Mouse (Mus musculus): ENCODE measurements around the gene Bcap29. TPM values are rescaled to one million over a fixed set of nuclear protein-coding genes. Genes with fewer than 3 reads are reported as not detected.
"Not testable (repeated sequence)": the region's sequence is repeated elsewhere in the genome, so short reads cannot be mapped to it uniquely, and the experiment has no call there.

Bcap29 gene
- polyA plus RNA-seq, 1 experiment from 2014 or later = 46.0 TPM

- Histone ChIP-seq H3K27ac (ENCODE audit: low read depth, low read length) (0 out of 2 replicates have a peak overlapping the region, but pooled peaks have one; percentile 59), H3K4me3 (ENCODE audit: low read depth, low read length) (peak overlapping the region; percentile 66), H3K9ac (ENCODE audit: low read depth, low read length) (peak overlapping the region; percentile 92), H3K4me1 (ENCODE audit: control insufficient read depth, insufficient read depth, low read length) (peaks cover 6% of the 10 kb centered on the region; the same call in 1 of the 2 replicates), H3K27me3 (ENCODE audit: control insufficient read depth, insufficient read depth, low read length) (no peaks in the 10 kb centered on the region), H3K4me2 (peak overlapping the region; percentile 86), H3K9me3 (replicated peaks; ENCODE audit: control insufficient read depth, low read length) (no peaks in the 10 kb centered on the region), H3K36me3 (ENCODE audit: control insufficient read depth, insufficient read depth, low read length) (no peaks in the 10 kb centered on the region)
- WGBS (ENCODE audit: insufficient replicate concordance) = 12% methylated on average over 13 of the region's 13 CpGs
- no peak for ATAC-seq (replicated peaks; ENCODE audit: insufficient number of reproducible peaks, low FRiP score, low TSS enrichment)
These were observed 502 bp downstream of the Bcap29 start for GRCm38 (mm10) chr12:31633970-31634342.

GRCm38 (mm10) chr12:31628396-31628795 lies 6.1 kb downstream of the Bcap29 start:
- not testable (repeated sequence) for H3K9me3 ChIP-seq (replicated peaks; ENCODE audit: control insufficient read depth, low read length); H3K4me1 ChIP-seq (ENCODE audit: control insufficient read depth, insufficient read depth, low read length); H3K9ac ChIP-seq (ENCODE audit: low read depth, low read length); H3K4me2 ChIP-seq; H3K27ac ChIP-seq (ENCODE audit: low read depth, low read length); ATAC-seq (replicated peaks; ENCODE audit: insufficient number of reproducible peaks, low FRiP score, low TSS enrichment); H3K27me3 ChIP-seq (ENCODE audit: control insufficient read depth, insufficient read depth, low read length); H3K4me3 ChIP-seq (ENCODE audit: low read depth, low read length); H3K36me3 ChIP-seq (ENCODE audit: control insufficient read depth, insufficient read depth, low read length)
- 89% methylated on average over 9 of the region's 9 CpGs for WGBS (ENCODE audit: insufficient replicate concordance)

- ATAC-seq (replicated peaks; ENCODE audit: insufficient number of reproducible peaks, low FRiP score, low TSS enrichment) = no peak
- H3K4me1 ChIP-seq (ENCODE audit: control insufficient read depth, insufficient read depth, low read length) = no peaks in the 10 kb centered on the region
- 0 out of 2 replicates have a peak, but pooled peaks cover 3% of the 10 kb centered on the region for H3K36me3 ChIP-seq (ENCODE audit: control insufficient read depth, insufficient read depth, low read length)
- H3K4me3 ChIP-seq (ENCODE audit: low read depth, low read length) = no peak overlapping the region
- no peak overlapping the region for H3K4me2 ChIP-seq
- H3K27ac ChIP-seq (ENCODE audit: low read depth, low read length) = no peak overlapping the region
- no peaks in the 10 kb centered on the region for H3K27me3 ChIP-seq (ENCODE audit: control insufficient read depth, insufficient read depth, low read length)
- H3K9ac ChIP-seq (ENCODE audit: low read depth, low read length) = no peak overlapping the region
- 93% methylated on average over 1 of the region's 1 CpGs for WGBS (ENCODE audit: insufficient replicate concordance)
- H3K9me3 ChIP-seq (replicated peaks; ENCODE audit: control insufficient read depth, low read length) = no peaks in the 10 kb centered on the region
These were observed 9.4 kb downstream of the Bcap29 start for GRCm38 (mm10) chr12:31625016-31625415.

GRCm38 (mm10) chr12:31620106-31620505 lies 14.4 kb downstream of the Bcap29 start:
- 82% methylated on average over 8 of the region's 8 CpGs for WGBS (ENCODE audit: insufficient replicate concordance)

GRCm38 (mm10) chr12:31613353-31613752 lies 21.1 kb downstream of the Bcap29 start:
- no peaks in the 10 kb centered on the region for H3K27me3 ChIP-seq (ENCODE audit: control insufficient read depth, insufficient read depth, low read length)
- peaks cover 3% of the 10 kb centered on the region; the same call in 1 of the 2 replicates for H3K36me3 ChIP-seq (ENCODE audit: control insufficient read depth, insufficient read depth, low read length)
- ATAC-seq (replicated peaks; ENCODE audit: insufficient number of reproducible peaks, low FRiP score, low TSS enrichment) = no peak
- H3K9ac ChIP-seq (ENCODE audit: low read depth, low read length) = no peak overlapping the region
- H3K4me1 ChIP-seq (ENCODE audit: control insufficient read depth, insufficient read depth, low read length) = no peaks in the 10 kb centered on the region
- H3K9me3 ChIP-seq (replicated peaks; ENCODE audit: control insufficient read depth, low read length) = 0 out of 2 replicates have a peak, but pooled peaks cover 2% of the 10 kb centered on the region
- H3K27ac ChIP-seq (ENCODE audit: low read depth, low read length) = no peak overlapping the region
- H3K4me2 ChIP-seq = no peak overlapping the region
- 50% methylated on average over 4 of the region's 4 CpGs for WGBS (ENCODE audit: insufficient replicate concordance)
- H3K4me3 ChIP-seq (ENCODE audit: low read depth, low read length) = no peak overlapping the region

More at GRCm38 (mm10) chr12:31620106-31620505, 14.4 kb downstream of the Bcap29 start:
- H3K36me3 ChIP-seq (ENCODE audit: control insufficient read depth, insufficient read depth, low read length) = peaks cover 3% of the 10 kb centered on the region; the same call in 1 of the 2 replicates
- H3K4me3 ChIP-seq (ENCODE audit: low read depth, low read length) = no peak overlapping the region
- no peak overlapping the region for H3K27ac ChIP-seq (ENCODE audit: low read depth, low read length)
- H3K27me3 ChIP-seq (ENCODE audit: control insufficient read depth, insufficient read depth, low read length) = no peaks in the 10 kb centered on the region
- no peak overlapping the region for H3K4me2 ChIP-seq
- no peak overlapping the region for H3K9ac ChIP-seq (ENCODE audit: low read depth, low read length)
- H3K9me3 ChIP-seq (replicated peaks; ENCODE audit: control insufficient read depth, low read length) = 0 out of 2 replicates have a peak, but pooled peaks cover 2% of the 10 kb centered on the region
- ATAC-seq (replicated peaks; ENCODE audit: insufficient number of reproducible peaks, low FRiP score, low TSS enrichment) = no peak
- H3K4me1 ChIP-seq (ENCODE audit: control insufficient read depth, insufficient read depth, low read length) = no peaks in the 10 kb centered on the region

GRCm38 (mm10) chr12:31608138-31608537 lies 26.3 kb downstream of the Bcap29 start:
- H3K4me1 ChIP-seq (ENCODE audit: control insufficient read depth, insufficient read depth, low read length) = peaks cover 3% of the 10 kb centered on the region; the same call in 1 of the 2 replicates
- H3K9ac ChIP-seq (ENCODE audit: low read depth, low read length) = no peak overlapping the region
- H3K9me3 ChIP-seq (replicated peaks; ENCODE audit: control insufficient read depth, low read length) = no peaks in the 10 kb centered on the region
- H3K27me3 ChIP-seq (ENCODE audit: control insufficient read depth, insufficient read depth, low read length) = no peaks in the 10 kb centered on the region
- H3K36me3 ChIP-seq (ENCODE audit: control insufficient read depth, insufficient read depth, low read length) = no peaks in the 10 kb centered on the region
- whole genome bisulfite sequencing (ENCODE audit: insufficient replicate concordance) = 37% methylated on average over 3 of the region's 3 CpGs
- ATAC-seq (replicated peaks; ENCODE audit: insufficient number of reproducible peaks, low FRiP score, low TSS enrichment) = no peak
- H3K4me2 ChIP-seq = no peak overlapping the region
- no peak overlapping the region for H3K4me3 ChIP-seq (ENCODE audit: low read depth, low read length)
- no peak overlapping the region for H3K27ac ChIP-seq (ENCODE audit: low read depth, low read length)

- no peak overlapping the region for H3K9ac ChIP-seq (ENCODE audit: low read depth, low read length)
- no peak for ATAC-seq (replicated peaks; ENCODE audit: insufficient number of reproducible peaks, low FRiP score, low TSS enrichment)
- WGBS (ENCODE audit: insufficient replicate concordance) = 67% methylated on average over 3 of the region's 3 CpGs
- H3K9me3 ChIP-seq (replicated peaks; ENCODE audit: control insufficient read depth, low read length) = no peaks in the 10 kb centered on the region
- H3K4me2 ChIP-seq = no peak overlapping the region
- no peak overlapping the region for H3K27ac ChIP-seq (ENCODE audit: low read depth, low read length)
- H3K4me1 ChIP-seq (ENCODE audit: control insufficient read depth, insufficient read depth, low read length) = peaks cover 3% of the 10 kb centered on the region; the same call in 1 of the 2 replicates
- H3K4me3 ChIP-seq (ENCODE audit: low read depth, low read length) = no peak overlapping the region
- H3K36me3 ChIP-seq (ENCODE audit: control insufficient read depth, insufficient read depth, low read length) = no peaks in the 10 kb centered on the region
- no peaks in the 10 kb centered on the region for H3K27me3 ChIP-seq (ENCODE audit: control insufficient read depth, insufficient read depth, low read length)
These were observed 29.6 kb downstream of the Bcap29 start for GRCm38 (mm10) chr12:31604894-31605293.

DNA sequence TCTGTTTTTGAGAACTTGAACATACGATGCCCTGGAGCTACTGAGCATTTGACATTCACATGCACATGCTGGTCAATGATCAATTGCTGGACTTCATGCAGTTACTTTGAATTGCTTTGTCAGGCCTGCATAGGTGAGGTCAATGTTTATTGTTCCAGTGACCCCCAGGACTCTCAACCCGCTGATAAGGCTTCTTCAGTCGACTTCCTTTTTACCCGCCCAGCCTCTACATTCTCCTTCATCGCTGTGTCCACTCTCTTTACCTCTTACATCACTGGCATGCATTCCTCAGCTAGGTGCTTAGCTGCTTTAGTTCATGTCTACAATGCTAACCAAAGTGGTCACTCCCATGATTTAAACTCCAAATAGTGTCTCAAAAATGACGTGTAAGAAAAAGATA lies 30.9 kb downstream of the Bcap29 start:
- no peak overlapping the region for H3K4me2 ChIP-seq
- WGBS (ENCODE audit: insufficient replicate concordance) = 34% methylated on average over 6 of the region's 6 CpGs
- H3K27ac ChIP-seq (ENCODE audit: low read depth, low read length) = no peak overlapping the region
- H3K9ac ChIP-seq (ENCODE audit: low read depth, low read length) = no peak overlapping the region
- no peak for ATAC-seq (replicated peaks; ENCODE audit: insufficient number of reproducible peaks, low FRiP score, low TSS enrichment)
- no peaks in the 10 kb centered on the region for H3K27me3 ChIP-seq (ENCODE audit: control insufficient read depth, insufficient read depth, low read length)
- peaks cover 3% of the 10 kb centered on the region; the same call in 1 of the 2 replicates for H3K4me1 ChIP-seq (ENCODE audit: control insufficient read depth, insufficient read depth, low read length)
- no peaks in the 10 kb centered on the region for H3K9me3 ChIP-seq (replicated peaks; ENCODE audit: control insufficient read depth, low read length)
- H3K36me3 ChIP-seq (ENCODE audit: control insufficient read depth, insufficient read depth, low read length) = no peaks in the 10 kb centered on the region
- H3K4me3 ChIP-seq (ENCODE audit: low read depth, low read length) = no peak overlapping the region

DNA sequence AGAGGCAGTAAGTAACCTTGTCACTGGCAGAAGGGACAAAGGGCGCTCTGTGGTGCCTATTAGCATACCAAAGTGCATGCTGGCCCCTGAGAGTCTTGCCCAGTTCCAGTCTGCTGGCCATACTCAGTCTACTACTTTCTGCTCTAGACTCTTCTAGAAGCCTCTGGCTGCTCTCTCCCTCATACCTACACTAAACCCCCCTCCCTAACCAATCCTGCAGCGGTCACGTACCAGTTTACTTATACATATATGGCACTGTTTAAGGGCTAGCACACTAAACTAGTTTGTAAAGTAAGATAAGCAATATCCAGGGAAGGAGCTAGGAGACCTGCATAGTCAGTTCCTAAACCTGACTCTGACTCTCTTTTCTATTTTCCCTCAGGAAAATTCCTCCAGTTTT lies 40.2 kb downstream of the Bcap29 start:
- H3K27ac ChIP-seq (ENCODE audit: low read depth, low read length) = no peak overlapping the region
- no peak overlapping the region for H3K4me3 ChIP-seq (ENCODE audit: low read depth, low read length)
- no peaks in the 10 kb centered on the region for H3K27me3 ChIP-seq (ENCODE audit: control insufficient read depth, insufficient read depth, low read length)
- no peak overlapping the region for H3K4me2 ChIP-seq
- no peaks in the 10 kb centered on the region for H3K9me3 ChIP-seq (replicated peaks; ENCODE audit: control insufficient read depth, low read length)
- H3K4me1 ChIP-seq (ENCODE audit: control insufficient read depth, insufficient read depth, low read length) = no peaks in the 10 kb centered on the region
- 87% methylated on average over 3 of the region's 3 CpGs for WGBS (ENCODE audit: insufficient replicate concordance)
- H3K36me3 ChIP-seq (ENCODE audit: control insufficient read depth, insufficient read depth, low read length) = no peaks in the 10 kb centered on the region
- no peak for ATAC-seq (replicated peaks; ENCODE audit: insufficient number of reproducible peaks, low FRiP score, low TSS enrichment)
- H3K9ac ChIP-seq (ENCODE audit: low read depth, low read length) = no peak overlapping the region
